Mouse (Mus musculus) limb, embryonic 12.5 days (tissue): ENCODE data around the gene Ifi208. TPM values are rescaled to one million over a fixed set of nuclear protein-coding genes. Genes with fewer than 3 reads are reported as not detected.
"Not testable (repeated sequence)": the region's sequence is repeated elsewhere in the genome, so short reads cannot be mapped to it uniquely, and the experiment has no call there.

Source experiments
- ATAC-seq: fragments of 200-750 bp; cut with Nextera tagmentation; 2 replicates; pipeline ENCODE4 v1.8.0; 2017; ENCODE audit warnings: low read depth, moderate TSS enrichment; ENCODE audit not compliant: insufficient number of reproducible peaks, insufficient read depth, low FRiP score, low TSS enrichment
- H3K27ac ChIP-seq: fragments of 300-500 bp; sonication (generic); 2 replicates; pipeline ENCODE4 v1.5.1; 2016; ENCODE audit warnings: mild to moderate bottlenecking, moderate library complexity
- H3K27me3 ChIP-seq: fragments of 300-500 bp; sonication (generic); 2 replicates; pipeline ENCODE4 v1.6.1; 2016; ENCODE audit warnings: mild to moderate bottlenecking, moderate library complexity
- H3K36me3 ChIP-seq: fragments of 300-500 bp; sonication (generic); 2 replicates; pipeline ENCODE4 v1.6.1; 2016; ENCODE audit warnings: mild to moderate bottlenecking, moderate library complexity
- H3K4me1 ChIP-seq: fragments of 300-500 bp; sonication (generic); replicated peaks from 2 replicates; pipeline ENCODE4 v1.6.1; 2016
- H3K4me2 ChIP-seq: fragments of 300-500 bp; sonication (generic); 2 replicates; pipeline ENCODE4 v1.6.1; 2016; ENCODE audit warnings: mild to moderate bottlenecking, moderate library complexity
- H3K4me3 ChIP-seq: fragments of 300-500 bp; sonication (generic); replicated peaks from 2 replicates; pipeline ENCODE4 v1.5.1; 2016; ENCODE audit warnings: mild to moderate bottlenecking
- H3K9ac ChIP-seq: fragments of 300-500 bp; sonication (generic); replicated peaks from 2 replicates; pipeline ENCODE4 v1.6.1; 2016; ENCODE audit warnings: mild to moderate bottlenecking, moderate library complexity
- H3K9me3 ChIP-seq: fragments of 300-500 bp; sonication (generic); 2 replicates; pipeline ENCODE4 v1.6.1; 2016; ENCODE audit warnings: mild to moderate bottlenecking, moderate library complexity
- WGBS: fragments of 180-500 bp; shearing (Covaris S2); methylation state at CpG from one replicate; pipeline ENCODE4 v1.1.7; 2016; 5-methylcytosine and 5-hydroxymethylcytosine counted together
- polyA plus RNA-seq: library from polyadenylated mRNA; unstranded; fragments of >200 nt; fragmentation: Nextera tagmentation; extraction: Ambion mirVana; gene quantifications from 2 replicates; pipeline ENCODE4 v1.2.1, GENCODE M21; 2016

The Ifi208 gene
- not detected in 2 replicates for polyA plus RNA-seq

GRCm38 (mm10) chr1:173673458-173674097, at the start of gene Ifi208:
TSS of gene Ifi208 (plus strand) at chr1:173673675.
- not testable (repeated sequence) for H3K4me2 ChIP-seq, H3K4me3 ChIP-seq, H3K9me3 ChIP-seq, H3K27ac ChIP-seq, H3K4me1 ChIP-seq, H3K27me3 ChIP-seq, H3K36me3 ChIP-seq, H3K9ac ChIP-seq, ATAC-seq
- WGBS = 46% methylated on average over 3 of the region's 3 CpGs

- H3K4me2 ChIP-seq = no peak overlapping the region
- no peaks in the 10 kb centered on the region for H3K36me3 ChIP-seq
- 87% methylated on average over 2 of the region's 2 CpGs for WGBS
- H3K9me3 ChIP-seq = no peaks in the 10 kb centered on the region
- no peak overlapping the region for H3K4me3 ChIP-seq
- no peak overlapping the region for H3K27ac ChIP-seq
- no peak overlapping the region for H3K9ac ChIP-seq
- no peak for ATAC-seq
- no peaks in the 10 kb centered on the region for H3K27me3 ChIP-seq
- no peaks in the 10 kb centered on the region for H3K4me1 ChIP-seq
Observed at GRCm38 (mm10) chr1:173624052-173624451, 49.4 kb upstream of the Ifi208 start.

- no peak for ATAC-seq
- no peak overlapping the region for H3K9ac ChIP-seq
- no peak overlapping the region for H3K4me3 ChIP-seq
- H3K9me3 ChIP-seq = no peaks in the 10 kb centered on the region
- 78% methylated on average over 2 of the region's 2 CpGs for WGBS
- no peak overlapping the region for H3K4me2 ChIP-seq
- no peaks in the 10 kb centered on the region for H3K36me3 ChIP-seq
- no peaks in the 10 kb centered on the region for H3K27me3 ChIP-seq
- no peak overlapping the region for H3K27ac ChIP-seq
- no peaks in the 10 kb centered on the region for H3K4me1 ChIP-seq
Observed at GRCm38 (mm10) chr1:173626686-173627085, 46.8 kb upstream of the Ifi208 start.

GRCm38 (mm10) chr1:173630622-173631021, 42.9 kb upstream of the Ifi208 start, which contains the start of gene Ifi209:
TSS of gene Ifi209 (plus strand) at chr1:173630917.
- H3K4me2 ChIP-seq, H3K4me1 ChIP-seq, H3K9ac ChIP-seq, H3K36me3 ChIP-seq, H3K27me3 ChIP-seq, H3K4me3 ChIP-seq, H3K9me3 ChIP-seq, H3K27ac ChIP-seq, ATAC-seq: not testable (repeated sequence)
- 91% methylated on average over 2 of the region's 2 CpGs for WGBS

- 87% methylated on average over 5 of the region's 5 CpGs for WGBS
Observed at GRCm38 (mm10) chr1:173633969-173634645, 39.4 kb upstream of the Ifi208 start.

GRCm38 (mm10) chr1:173645393-173645792, 28.1 kb upstream of the Ifi208 start:
- Histone ChIP-seq H3K9me3 (no peaks in the 10 kb centered on the region), H3K27me3 (no peaks in the 10 kb centered on the region), H3K4me1 (no peaks in the 10 kb centered on the region), H3K9ac (no peak overlapping the region), H3K4me2 (no peak overlapping the region), H3K36me3 (no peaks in the 10 kb centered on the region), H3K27ac (no peak overlapping the region), H3K4me3 (no peak overlapping the region)
- no peak for ATAC-seq
- WGBS = 75% methylated on average over 2 of the region's 2 CpGs

More at GRCm38 (mm10) chr1:173633969-173634645, 39.4 kb upstream of the Ifi208 start:
- Histone ChIP-seq H3K27me3 (no peaks in the 10 kb centered on the region), H3K4me2 (no peak overlapping the region), H3K9me3 (no peaks in the 10 kb centered on the region), H3K27ac (no peak overlapping the region), H3K4me1 (no peaks in the 10 kb centered on the region), H3K36me3 (no peaks in the 10 kb centered on the region), H3K4me3 (no peak overlapping the region), H3K9ac (no peak overlapping the region)
- no peak for ATAC-seq

- WGBS = 78% methylated on average over 4 of the region's 4 CpGs
- Histone ChIP-seq H3K9me3 (no peaks in the 10 kb centered on the region), H3K27me3 (no peaks in the 10 kb centered on the region), H3K4me2 (no peak overlapping the region), H3K9ac (no peak overlapping the region), H3K4me1 (no peaks in the 10 kb centered on the region), H3K36me3 (no peaks in the 10 kb centered on the region), H3K4me3 (no peak overlapping the region), H3K27ac (no peak overlapping the region)
- no peak for ATAC-seq
Observed at GRCm38 (mm10) chr1:173657973-173658372, 15.5 kb upstream of the Ifi208 start.

- not testable (repeated sequence) for H3K27ac ChIP-seq, ATAC-seq, H3K27me3 ChIP-seq, H3K4me1 ChIP-seq, H3K4me3 ChIP-seq, H3K9ac ChIP-seq, H3K9me3 ChIP-seq, H3K4me2 ChIP-seq, H3K36me3 ChIP-seq
- WGBS = 90% methylated on average over 1 of the region's 1 CpGs
Observed at GRCm38 (mm10) chr1:173678605-173679004, 5.1 kb downstream of the Ifi208 start.

GRCm38 (mm10) chr1:173694270-173694669, 20.8 kb downstream of the Ifi208 start:
- Histone ChIP-seq H3K4me3 (no peak overlapping the region), H3K4me1 (no peaks in the 10 kb centered on the region), H3K9me3 (no peaks in the 10 kb centered on the region), H3K27me3 (no peaks in the 10 kb centered on the region), H3K36me3 (no peaks in the 10 kb centered on the region), H3K9ac (no peak overlapping the region), H3K27ac (no peak overlapping the region), H3K4me2 (no peak overlapping the region)
- no peak for ATAC-seq
- 87% methylated on average over 1 of the region's 1 CpGs for WGBS

GRCm38 (mm10) chr1:173733219-173733618, 59.7 kb downstream of the Ifi208 start:
- H3K27me3 ChIP-seq = no peaks in the 10 kb centered on the region
- no peak overlapping the region for H3K9ac ChIP-seq
- H3K4me3 ChIP-seq = no peak overlapping the region
- no peaks in the 10 kb centered on the region for H3K9me3 ChIP-seq
- H3K4me1 ChIP-seq = no peaks in the 10 kb centered on the region
- H3K27ac ChIP-seq = no peak overlapping the region
- no peaks in the 10 kb centered on the region for H3K36me3 ChIP-seq
- no peak overlapping the region for H3K4me2 ChIP-seq
- peak; percentile 63; the same call in 1 of the 2 replicates for ATAC-seq
- WGBS = 29% methylated on average over 7 of the region's 7 CpGs

- H3K27me3 ChIP-seq, H3K4me1 ChIP-seq, H3K4me3 ChIP-seq, H3K36me3 ChIP-seq, ATAC-seq, H3K4me2 ChIP-seq, H3K9me3 ChIP-seq, H3K27ac ChIP-seq, H3K9ac ChIP-seq: not testable (repeated sequence)
- WGBS = 84% methylated on average over 4 of the region's 4 CpGs
Observed at GRCm38 (mm10) chr1:173735015-173735414, 61.5 kb downstream of the Ifi208 start.
